Mouse (Mus musculus): ENCODE results near the gene Pafah2.

Gene Pafah2

GRCm38 (mm10) chr4:134460277-134460676 is 64.2 kb downstream of the Pafah2 start:
- no peak for DNase-seq (ENCODE audit: low spot score in 2 of 2)

GRCm38 (mm10) chr4:134461252-134461651 is 65.1 kb downstream of the Pafah2 start:
- no peak for DNase-seq (ENCODE audit: low spot score in 2 of 2)

DNA sequence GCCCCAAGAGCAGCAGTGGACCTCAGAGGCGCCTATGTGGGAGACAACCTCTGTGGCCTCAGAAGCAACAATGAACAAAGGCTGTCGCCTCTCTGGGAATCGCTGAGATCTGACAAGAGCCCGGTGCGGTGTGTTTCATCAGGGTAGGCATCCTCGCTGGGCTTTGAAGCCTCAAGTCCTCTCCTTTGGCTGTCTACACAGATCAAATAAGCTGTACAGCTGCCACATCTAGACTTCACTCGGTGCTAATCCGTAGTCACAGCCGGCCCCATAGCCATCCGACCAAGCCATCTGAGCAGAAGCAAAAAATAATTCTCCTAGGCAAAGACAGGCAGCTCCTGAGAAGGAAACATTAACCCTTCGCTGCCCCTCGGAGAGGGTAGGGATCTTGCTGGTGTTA is 69.7 kb downstream of the Pafah2 start:
- no peak for DNase-seq (ENCODE audit: low spot score in 2 of 2)

DNA sequence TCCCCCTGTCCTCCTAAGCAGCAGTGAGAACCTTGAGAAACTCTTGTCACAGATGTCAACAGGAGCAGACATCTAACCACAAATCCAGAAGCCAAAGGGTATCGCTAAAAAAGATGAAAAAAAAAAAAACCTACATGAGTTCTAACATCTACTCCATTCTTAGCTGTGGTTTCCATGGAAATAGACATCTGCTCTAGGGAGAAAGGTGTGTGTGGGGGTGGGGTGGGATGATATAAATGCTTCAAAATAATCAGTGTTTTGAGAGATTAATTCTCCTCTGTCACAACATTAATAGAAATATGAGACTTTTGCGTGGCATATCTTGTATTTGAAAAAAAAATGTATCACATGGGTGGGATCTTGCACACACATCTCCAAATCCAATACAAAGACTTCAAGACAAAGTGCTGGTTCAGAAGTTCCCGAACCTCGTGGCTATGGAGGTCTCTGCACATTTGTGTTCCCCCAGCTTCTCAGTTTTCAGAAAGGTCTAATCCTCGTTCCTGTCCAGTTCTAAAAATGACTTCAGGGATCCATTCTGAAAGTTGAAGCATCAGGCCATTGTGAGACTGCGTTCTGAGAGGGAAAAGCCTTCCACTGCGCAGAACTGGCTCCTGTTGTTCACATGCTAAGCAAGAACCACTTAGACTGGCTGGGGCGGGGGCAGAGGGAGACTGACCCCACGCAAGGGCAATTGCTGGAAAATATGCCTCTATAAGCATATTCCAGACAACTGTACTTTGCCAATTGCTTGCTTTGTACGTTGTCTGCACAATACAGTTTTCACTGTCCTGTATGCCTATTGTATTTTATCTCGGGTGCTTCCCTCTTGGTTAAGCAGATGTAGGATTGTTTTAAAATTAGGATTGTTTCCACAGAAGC is 70.5 kb downstream of the Pafah2 start:
- no peak for DNase-seq (ENCODE audit: low spot score in 2 of 2)

- no peak for DNase-seq (ENCODE audit: low spot score in 2 of 2)
These were observed 71.5 kb downstream of the Pafah2 start for GRCm38 (mm10) chr4:134467435-134468214.

- DNase-seq (ENCODE audit: low spot score in 2 of 2), result peak; percentile 92 to 95
These were observed 72.1 kb downstream of the Pafah2 start, which contains the start of gene Stmn1 for GRCm38 (mm10) chr4:134468215-134468575. Gene Stmn1 (plus strand): TSS chr4:134468320.

- peak; percentile 89 to 92 for DNase-seq (ENCODE audit: low spot score in 2 of 2)
These were observed 72.6 kb downstream of the Pafah2 start for GRCm38 (mm10) chr4:134468578-134469266.

DNA sequence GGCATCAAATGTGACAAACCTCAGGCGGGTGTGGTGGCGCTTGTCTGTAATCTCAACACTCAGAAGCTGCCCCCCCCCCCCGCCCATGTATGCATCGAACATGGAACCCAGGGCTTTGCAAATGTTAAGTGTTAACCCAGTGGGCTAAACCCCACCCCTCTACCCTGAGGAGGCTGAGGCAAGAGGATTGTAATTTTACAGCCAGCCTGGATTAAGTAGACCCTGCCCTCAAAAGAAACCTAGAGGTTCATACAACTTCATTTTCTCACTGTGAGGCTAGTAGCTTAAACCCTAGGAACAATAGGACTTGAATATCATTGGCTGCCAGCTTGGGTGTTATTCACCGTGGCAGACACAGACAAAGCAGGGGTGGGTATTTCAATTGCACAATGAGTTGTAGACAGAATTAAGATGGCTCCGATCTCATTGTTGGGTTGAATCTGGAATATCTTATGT is 73.2 kb downstream of the Pafah2 start:
- DNase-seq (ENCODE audit: low spot score in 2 of 2), result no peak

GRCm38 (mm10) chr4:134469985-134470384 is 73.9 kb downstream of the Pafah2 start:
- DNase-seq (ENCODE audit: low spot score in 2 of 2), result no peak

DNA sequence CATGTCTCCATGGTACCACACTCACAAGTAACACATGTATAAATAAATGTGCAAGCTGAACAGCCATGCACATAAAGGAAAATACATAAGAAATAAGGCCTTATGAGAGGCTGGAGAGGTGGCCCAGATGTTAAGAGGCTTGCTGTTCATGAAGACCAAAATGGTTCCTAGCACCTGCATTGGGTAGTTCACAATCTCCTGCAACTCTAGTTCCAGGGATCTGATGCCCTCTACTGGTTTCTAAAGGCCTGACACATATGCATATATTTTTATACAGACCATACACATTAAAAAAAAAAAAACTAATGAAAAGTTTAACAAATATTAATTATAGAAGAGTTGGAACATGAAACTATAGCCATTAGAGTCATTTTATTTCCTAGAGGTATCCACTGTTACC is 75.3 kb downstream of the Pafah2 start:
- DNase-seq (ENCODE audit: low spot score in 2 of 2), result no peak

DNA sequence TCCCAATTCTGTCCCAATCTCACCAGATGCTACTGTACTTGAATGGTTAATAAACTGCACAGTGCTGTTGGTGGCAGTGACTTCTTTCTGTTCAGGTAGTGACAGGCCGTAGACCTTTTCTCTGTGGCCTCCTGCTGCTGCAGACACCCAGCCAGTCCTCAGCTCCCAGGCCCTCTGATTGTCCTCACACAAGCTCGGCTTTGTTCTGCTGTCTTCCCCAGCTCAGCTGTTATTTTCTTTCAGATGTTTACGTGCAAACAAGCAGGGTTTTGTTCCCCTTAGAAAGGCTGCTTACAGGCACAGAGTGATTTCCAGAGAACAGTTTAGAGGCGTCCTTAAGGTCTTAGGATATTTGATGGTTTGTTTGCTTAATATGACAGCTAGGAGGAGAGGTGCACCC is 77.6 kb downstream of the Pafah2 start:
- DNase-seq (ENCODE audit: low spot score in 2 of 2), result no peak

DNA sequence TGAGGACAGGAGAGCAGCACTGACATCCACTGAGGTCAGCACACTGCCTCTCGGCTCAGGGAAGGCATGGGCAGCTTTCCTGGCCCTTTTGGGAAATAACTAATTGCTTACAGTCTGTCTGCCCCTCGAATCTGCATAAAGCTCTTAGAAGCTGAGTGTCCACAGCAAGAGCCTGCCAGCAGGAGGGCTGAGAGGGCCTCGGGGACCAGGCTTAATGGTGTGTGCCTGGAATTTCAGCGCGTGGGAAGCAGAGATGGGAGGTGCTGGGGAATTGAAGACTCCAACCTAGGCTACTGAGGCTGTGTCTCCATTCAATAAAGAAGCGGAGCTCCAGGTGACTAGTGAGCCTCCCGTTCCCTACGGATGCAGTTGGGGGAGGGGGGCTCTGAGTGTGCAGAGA is 78.1 kb downstream of the Pafah2 start:
- no peak for DNase-seq (ENCODE audit: low spot score in 2 of 2)

DNA sequence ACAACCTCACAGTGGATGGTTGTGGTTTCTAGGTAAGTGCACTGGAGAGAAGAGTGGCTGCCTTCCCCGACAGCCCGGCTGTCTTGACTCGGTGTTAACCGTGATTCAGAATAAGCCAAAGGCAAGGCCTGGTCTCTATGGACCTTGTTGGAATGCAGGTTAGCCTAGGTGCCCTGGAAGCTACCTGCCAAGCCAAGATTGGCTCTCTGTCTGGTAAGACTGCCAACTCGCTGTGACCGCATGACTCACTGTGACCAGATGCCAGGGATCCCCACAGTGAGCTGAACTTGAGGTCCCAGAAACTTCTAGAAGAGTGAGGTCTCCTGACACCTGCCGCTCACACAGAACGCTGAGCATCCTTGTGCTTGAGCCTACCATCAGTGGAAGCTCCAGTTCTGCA is 80.8 kb downstream of the Pafah2 start:
- no peak for DNase-seq (ENCODE audit: low spot score in 2 of 2)

Measured in frontal cortex, postnatal 36 days (tissue).